Mouse (Mus musculus) gastrocnemius, postnatal 14 days (tissue): ENCODE results near the gene Sertad2. TPM values are rescaled to one million over a fixed set of nuclear protein-coding genes. Genes with fewer than 3 reads are reported as not detected.

Experiments
- DNase-seq: peaks from one replicate; pipeline ENCODE4 v3.0.0; 2021; ENCODE audit warnings: mixed read lengths
- intact Hi-C: fragments of 180-260 bp; cut with DNase I; formaldehyde crosslinking; loops from one replicate; pipeline ENCODE4 v1.15.1; 2025; ENCODE audit warnings: low total_unique reads
- total RNA-seq, 2 experiments: library from RNA; stranded (reverse); gene quantifications; 2 replicates each; pipeline ENCODE4 v1.2.3; 2021

Sertad2 gene
- total RNA-seq, 2 experiments from 2014 or later: 9.6 to 12.0 TPM

GRCm38 (mm10) chr11:20637060-20637459 lies 94.0 kb downstream of the Sertad2 start:
- intact Hi-C loops: loop anchor here (5.0 kb wide), 1 partner anchor 95 kb away; the partner anchor contains the start of gene Sertad2
- DNase-seq: no peak

DNA sequence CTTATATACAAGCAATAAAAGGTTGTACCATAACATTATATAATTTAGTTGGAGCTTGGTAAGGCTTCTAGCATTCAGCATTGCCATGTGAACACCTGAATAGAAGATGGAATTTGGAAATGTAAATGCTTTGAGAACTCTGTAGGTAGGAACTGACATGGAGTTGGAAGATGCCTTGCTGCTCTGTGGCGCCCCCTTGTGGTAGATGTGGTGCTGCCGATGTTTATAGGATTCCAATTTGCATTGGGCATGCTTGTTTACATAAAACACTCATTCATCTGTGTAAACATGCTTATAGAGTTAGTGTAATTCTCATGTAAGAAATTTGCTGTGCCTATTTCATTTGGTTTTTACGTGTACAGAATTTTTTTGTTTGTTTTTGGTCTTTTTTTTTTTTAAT lies 95.8 kb downstream of the Sertad2 start:
- intact Hi-C loops: loop anchor here (5.0 kb wide), 1 partner anchor 97 kb away; the partner anchor contains the start of gene Sertad2
- peak; percentile 71 for DNase-seq

DNA sequence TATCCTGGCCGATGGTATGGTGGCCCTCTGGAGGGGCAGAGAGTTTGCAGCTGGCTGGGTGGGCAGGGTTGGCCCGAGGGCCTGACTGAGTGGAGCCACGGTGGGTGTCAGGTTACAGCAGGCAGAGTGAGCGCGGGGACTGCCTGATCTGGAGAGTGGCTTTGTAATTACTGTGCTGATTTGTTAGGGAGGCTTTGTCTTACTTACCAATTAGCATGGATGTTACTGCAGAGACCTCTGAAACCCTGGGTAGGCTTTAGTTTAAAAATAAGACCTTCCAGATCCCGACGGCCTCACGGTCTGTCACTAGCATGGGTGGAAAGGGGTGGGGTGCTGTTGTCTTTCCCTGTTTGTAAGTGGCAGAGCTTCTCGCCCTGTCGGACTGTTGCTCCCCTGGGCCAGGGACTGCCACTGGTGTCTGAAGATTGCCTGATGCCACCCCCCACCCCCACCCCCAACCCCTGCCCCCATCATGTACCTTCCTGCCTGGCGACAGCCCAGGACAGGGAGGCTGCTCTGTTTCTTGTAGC lies 96.9 kb downstream of the Sertad2 start:
- DNase-seq: peak; percentile 59
- intact Hi-C loops: loop anchor here (5.0 kb wide), 1 partner anchor 98 kb away; the partner anchor contains the start of gene Sertad2

DNA sequence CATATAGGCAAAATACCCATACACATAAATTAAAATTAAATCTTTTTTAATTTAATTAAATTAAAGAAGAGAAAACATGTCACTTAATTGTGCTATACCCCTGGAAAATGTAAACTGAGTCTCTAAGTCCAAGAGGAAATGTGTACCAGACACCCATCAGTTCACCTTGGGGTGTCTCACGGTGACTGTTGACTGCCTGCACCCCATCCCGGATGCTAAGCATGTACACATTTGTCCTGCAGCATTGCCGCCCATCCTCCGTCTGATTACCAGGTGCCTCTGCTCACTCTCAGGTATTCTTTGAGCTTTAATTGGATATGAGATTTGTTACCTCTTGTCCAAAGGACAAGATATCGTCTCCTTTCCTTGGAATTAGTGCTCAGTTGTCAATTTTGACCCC lies 99.3 kb downstream of the Sertad2 start:
- no peak for DNase-seq
- intact Hi-C loops: no loop called here

DNA sequence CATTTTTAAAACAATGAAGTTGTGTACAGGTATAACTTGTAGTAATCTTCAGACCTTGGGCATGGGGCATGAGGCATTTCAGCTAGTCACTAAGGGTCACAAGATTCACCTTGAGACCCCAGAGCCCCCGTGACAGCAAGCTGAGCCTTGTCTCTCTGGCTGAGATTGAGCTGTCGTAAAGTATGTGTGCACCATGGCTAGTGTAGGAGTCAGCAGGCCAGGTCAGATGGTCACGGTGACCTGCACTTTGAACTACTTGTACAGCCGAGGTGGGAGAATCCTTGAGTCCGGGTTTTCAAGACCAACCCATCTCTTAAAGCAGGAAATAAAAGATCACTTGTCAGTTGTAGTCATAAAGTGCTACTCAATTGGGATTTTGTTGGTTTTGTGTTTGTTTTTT lies 100.1 kb downstream of the Sertad2 start:
- intact Hi-C loops: no loop called here
- no peak for DNase-seq

DNA sequence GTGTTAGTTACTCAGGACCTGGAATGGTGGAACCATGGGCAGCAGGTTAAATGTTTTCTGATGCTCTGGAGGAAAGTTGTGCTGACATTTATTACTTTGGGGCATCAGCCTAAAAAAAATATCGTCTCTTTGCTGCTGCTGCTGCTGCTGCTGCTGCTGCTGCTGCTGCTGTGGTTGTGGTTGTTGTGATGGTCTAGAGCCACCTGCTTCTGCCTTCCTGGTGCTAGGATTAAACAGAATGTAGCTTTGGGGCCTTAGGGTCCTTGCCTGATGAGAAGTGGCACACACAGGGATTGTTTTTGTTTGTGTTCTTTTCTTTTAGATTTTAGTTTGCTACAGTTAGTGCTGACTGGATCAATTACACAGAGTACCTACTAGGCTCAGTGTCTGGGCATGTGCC lies 101.1 kb downstream of the Sertad2 start:
- DNase-seq: no peak
- intact Hi-C loops: no loop called here

DNA sequence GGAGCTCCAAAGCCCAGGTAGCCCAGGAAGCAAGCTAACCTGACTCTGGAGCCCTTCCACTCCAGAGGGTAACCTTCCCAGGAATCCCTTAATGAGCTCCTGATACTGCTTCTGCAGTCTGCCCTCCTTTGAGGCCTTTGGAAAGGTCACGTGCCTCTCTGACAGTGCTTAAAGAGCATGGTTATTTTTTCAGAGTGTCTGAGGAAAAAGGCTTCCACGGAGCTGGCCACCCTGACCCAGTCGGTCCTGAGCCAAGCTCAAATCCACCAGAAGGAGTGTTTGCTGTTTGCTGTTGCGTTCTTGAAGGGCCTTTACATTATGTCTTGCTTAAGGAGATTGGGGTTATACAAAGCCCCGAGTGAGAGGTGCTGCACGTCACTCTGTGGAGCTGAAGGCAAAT lies 101.8 kb downstream of the Sertad2 start:
- no peak for DNase-seq
- intact Hi-C loops: no loop called here

DNA sequence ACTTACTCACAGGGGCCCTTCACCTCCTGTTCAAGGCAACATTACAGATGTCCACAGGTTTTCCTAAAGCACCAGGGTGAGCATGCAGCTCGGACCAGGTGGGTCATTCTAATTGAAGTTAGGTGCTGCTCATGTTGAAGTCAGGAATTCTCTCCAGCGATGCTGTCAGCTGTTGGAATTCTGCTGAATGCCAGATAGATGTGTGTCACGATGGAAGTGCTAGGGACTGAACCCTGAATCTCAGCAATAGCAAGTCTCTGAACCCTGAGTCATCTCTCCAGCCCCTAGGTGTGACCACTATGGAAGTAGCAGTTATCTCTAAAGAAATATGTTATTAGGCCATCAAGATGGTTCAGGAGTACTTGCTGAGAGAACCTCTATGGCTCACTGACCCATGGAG lies 102.5 kb downstream of the Sertad2 start:
- intact Hi-C loops: no loop called here
- DNase-seq: no peak

DNA sequence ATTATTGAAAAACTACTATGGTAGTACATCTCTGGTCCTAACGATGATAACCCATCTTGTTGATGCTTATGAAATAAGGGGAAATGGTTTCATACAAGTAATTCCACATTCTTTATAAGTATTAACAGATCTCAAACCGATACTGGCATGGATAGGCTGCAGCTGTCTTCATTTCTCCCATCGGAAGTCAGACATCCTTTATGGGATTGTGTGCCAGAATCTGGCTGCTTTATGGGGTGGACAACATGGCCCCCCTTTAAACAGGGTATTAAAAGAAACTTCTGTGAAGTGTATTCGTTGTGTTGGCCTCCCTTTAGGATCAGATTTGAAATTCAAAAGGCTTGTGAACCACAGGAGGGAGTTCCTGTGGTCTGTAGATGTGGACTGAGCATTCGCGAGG lies 103.1 kb downstream of the Sertad2 start:
- intact Hi-C loops: no loop called here
- no peak for DNase-seq

DNA sequence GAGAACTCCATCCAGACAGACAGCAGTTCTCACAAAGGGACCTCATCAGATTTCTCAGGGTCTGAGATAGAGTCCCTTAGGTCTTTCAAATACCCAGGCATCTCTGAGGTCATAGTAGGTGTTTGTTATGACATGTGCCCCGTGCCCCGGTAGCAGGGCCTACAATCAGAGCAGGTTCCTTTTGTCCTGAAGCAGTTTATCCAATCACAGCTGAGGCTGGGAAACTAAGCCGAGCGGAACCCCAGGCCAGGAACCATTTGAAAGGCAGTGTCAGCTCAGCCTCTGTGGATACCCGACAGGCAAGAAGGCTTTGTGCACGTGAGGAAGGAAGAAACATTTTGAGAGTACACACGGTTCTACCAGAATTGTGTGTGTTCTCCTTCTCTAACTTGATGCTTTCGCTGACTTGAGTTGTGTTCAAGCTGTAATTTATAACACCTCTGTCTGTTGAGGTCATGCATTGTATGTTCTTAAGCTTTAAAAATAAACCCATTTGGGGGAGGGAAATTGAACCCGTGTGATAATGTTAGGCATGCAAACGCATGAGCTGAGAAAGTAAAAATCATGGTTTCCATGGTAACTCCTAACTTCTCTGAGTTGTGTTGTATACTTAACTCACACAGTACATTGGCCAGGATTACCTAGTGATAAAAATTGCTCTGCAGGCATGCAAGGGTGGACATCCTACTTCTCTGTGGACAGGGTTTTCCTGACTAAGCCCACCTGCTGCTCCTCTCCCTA lies 104.1 kb downstream of the Sertad2 start:
- no peak for DNase-seq
- intact Hi-C loops: no loop called here

GRCm38 (mm10) chr11:20647902-20648625 lies 105.0 kb downstream of the Sertad2 start:
- intact Hi-C loops: no loop called here
- DNase-seq: no peak

GRCm38 (mm10) chr11:20649477-20649876 lies 106.4 kb downstream of the Sertad2 start:
- intact Hi-C loops: no loop called here
- DNase-seq: peak; percentile 35

DNA sequence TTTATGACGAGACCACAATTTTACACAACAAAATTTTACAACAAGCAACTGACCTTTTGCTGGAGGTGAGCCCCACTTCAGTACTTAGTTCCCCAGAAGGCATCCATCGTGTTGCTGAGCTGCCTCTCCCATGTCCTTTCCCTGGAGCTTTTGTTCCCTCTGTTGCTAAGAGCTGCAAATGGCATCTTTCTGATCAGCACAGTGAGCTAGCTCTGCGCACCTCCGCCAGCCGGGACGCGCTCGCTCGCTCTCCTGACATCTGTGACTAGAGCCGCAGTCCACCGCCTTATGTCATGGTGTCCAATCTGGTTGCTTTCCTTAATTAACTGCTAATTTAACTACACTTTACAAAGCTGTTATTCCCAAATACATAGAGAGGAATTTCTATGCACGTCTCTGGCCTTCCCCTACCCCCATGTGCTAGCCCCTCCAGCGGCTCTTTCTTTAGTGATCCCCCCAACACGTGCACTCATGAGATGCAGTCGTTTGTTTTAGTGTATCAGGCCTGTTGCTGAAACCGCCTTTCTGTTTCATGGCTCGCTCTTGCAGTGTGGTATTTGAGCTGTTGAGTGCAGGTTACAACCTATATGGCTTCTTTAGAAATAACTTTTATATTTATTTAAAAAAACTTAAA lies 107.1 kb downstream of the Sertad2 start:
- no peak for DNase-seq
- intact Hi-C loops: loop anchor here (10.0 kb wide), 1 partner anchor 85 kb away; no protein-coding TSS in a partner anchor

- DNase-seq: no peak
- intact Hi-C loops: loop anchor here (10.0 kb wide), 1 partner anchor 84 kb away; no protein-coding TSS in a partner anchor
Observed at GRCm38 (mm10) chr11:20651166-20651565, 108.1 kb downstream of the Sertad2 start.

- intact Hi-C loops: loop anchor here (10.0 kb wide), 1 partner anchor 79 kb away; no protein-coding TSS in a partner anchor
- DNase-seq: peak; percentile 56
Observed at GRCm38 (mm10) chr11:20655795-20656710, 113.0 kb downstream of the Sertad2 start.

GRCm38 (mm10) chr11:20656711-20657057 lies 113.6 kb downstream of the Sertad2 start:
- DNase-seq: peak; percentile 11
- intact Hi-C loops: loop anchor here (10.0 kb wide), 1 partner anchor 78 kb away; no protein-coding TSS in a partner anchor

DNA sequence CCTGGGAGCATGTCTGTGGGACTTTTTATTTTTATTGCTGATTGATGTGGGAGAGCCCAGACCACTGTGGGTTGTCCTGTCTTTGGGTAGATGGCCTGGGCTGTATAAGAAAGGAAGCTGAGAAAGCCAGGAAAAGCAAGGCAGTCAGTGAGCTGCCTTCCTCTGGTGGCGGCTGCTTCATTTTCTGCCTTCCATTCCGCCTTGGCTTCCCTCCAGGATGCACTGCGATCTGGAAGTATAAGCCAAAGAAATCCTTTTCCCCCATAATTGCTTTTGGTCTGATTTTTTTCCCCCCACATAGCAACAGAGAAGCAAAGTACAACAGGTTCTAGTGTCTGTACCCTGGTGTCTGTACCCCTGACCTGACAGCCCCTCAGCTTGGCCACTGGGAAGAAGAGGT lies 116.0 kb downstream of the Sertad2 start:
- intact Hi-C loops: loop anchor here (10.0 kb wide), 1 partner anchor 76 kb away; no protein-coding TSS in a partner anchor
- DNase-seq: peak; percentile 25

DNA sequence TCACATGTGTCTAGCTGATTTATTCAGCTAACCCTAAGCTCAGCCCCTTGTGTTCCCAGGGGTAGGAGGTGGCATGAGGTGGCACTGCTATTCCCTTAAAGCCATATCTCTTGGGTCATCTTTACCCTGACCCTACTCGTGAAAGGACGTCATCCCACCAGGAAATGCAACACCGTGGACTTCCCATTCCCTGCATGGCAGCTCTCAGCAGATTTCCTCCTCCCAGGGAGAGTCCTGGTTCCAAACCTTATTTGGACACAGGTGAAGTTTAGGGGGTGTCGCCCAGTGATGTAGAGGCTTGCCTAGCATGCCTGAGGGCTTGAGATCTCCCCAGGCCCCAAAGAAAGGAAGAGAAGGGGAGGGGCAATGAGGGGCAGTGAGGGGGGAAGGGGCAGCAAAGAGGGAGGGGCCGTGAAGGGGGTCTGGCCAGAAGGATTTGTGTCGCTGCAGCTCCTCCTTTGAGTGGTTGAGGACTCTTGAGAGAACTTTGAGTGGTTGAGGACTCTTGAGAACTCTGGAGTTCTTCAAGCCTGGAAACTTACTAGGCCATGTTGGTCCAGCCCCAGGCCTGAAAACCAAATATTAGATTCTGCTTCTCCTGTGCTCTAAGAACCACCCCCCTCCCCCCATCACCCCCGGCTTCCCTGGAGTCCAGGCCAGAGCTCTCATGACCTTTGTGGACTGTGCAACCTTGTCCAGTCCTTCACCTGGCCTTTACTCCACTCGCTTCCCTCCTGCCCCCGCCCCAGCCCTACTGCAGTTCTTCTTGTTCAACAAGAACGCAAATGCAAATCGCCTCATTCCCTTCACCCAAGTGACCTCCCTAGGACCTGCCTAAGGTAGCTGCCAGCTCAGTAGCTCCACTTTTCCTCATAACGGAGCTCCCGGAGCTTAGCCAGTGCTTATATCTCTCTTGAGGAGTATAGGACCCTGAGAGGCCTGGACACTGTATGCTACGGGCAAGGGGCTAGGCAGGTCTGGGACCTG lies 117.4 kb downstream of the Sertad2 start:
- no peak for DNase-seq
- intact Hi-C loops: no loop called here
